Mouse (Mus musculus) bone marrow macrophage, adult 2 months (primary cell): ENCODE data around the gene Rbm14. TPM values are rescaled to one million over a fixed set of nuclear protein-coding genes. Genes with fewer than 3 reads are reported as not detected.

Source experiments
- H3K27ac ChIP-seq: 2 replicates; pipeline ENCODE4 v1.5.1; 2012; ENCODE audit warnings: low read depth, low read length; ENCODE audit not compliant: insufficient read depth
- H3K4me1 ChIP-seq: 2 replicates; pipeline ENCODE4 v1.6.1; 2012; ENCODE audit warnings: low read length; ENCODE audit not compliant: control insufficient read depth, insufficient read depth
- H3K4me3 ChIP-seq: 2 replicates; pipeline ENCODE4 v1.5.1; 2012; ENCODE audit warnings: mild to moderate bottlenecking, low read length, moderate library complexity; ENCODE audit not compliant: insufficient read depth
- CTCF ChIP-seq: IDR thresholded peaks from 2 replicates; pipeline ENCODE4 v1.5.1; 2012; ENCODE audit warnings: low read depth, mild to moderate bottlenecking, low read length, moderate library complexity
- POLR2A ChIP-seq: IDR thresholded peaks from 2 replicates; pipeline ENCODE4 v1.6.1; 2012; ENCODE audit warnings: mild to moderate bottlenecking, low read depth, low read length, borderline replicate concordance
- polyA plus RNA-seq: library from polyadenylated mRNA; stranded (reverse); fragments of >200 nt; gene quantifications from 2 replicates; pipeline ENCODE4 v1.2.4, GENCODE M21; 2012; ENCODE audit not compliant: missing spikeins, insufficient read depth, insufficient read length

Rbm14 gene
- polyA plus RNA-seq, result 21.0 and 22.9 TPM in 2 replicates

GRCm38 (mm10) chr19:4811063-4811908 lies at the start of gene Rbm14, which contains the start of gene Gm21992:
Rbm14 (minus strand) TSS chr19:4811634.
Gm21992 (minus strand) TSS chr19:4811612.
- Histone ChIP-seq H3K4me3 (peak within 1 kb of the TSS; percentile 90), H3K27ac (peak within 1 kb of the TSS; percentile 80), H3K4me1 (peaks cover 10% of the 10 kb centered on the region)
- TF ChIP-seq CTCF (no peak), POLR2A (peak; percentile 81)

GRCm38 (mm10) chr19:4859081-4859480 lies 47.6 kb upstream of the Rbm14 start:
- H3K4me3 ChIP-seq, result no peak overlapping the region
- peaks cover 16% of the 10 kb centered on the region for H3K4me1 ChIP-seq
- no peak overlapping the region for H3K27ac ChIP-seq
- TF ChIP-seq CTCF, result no peak
- no peak for TF ChIP-seq POLR2A

DNA sequence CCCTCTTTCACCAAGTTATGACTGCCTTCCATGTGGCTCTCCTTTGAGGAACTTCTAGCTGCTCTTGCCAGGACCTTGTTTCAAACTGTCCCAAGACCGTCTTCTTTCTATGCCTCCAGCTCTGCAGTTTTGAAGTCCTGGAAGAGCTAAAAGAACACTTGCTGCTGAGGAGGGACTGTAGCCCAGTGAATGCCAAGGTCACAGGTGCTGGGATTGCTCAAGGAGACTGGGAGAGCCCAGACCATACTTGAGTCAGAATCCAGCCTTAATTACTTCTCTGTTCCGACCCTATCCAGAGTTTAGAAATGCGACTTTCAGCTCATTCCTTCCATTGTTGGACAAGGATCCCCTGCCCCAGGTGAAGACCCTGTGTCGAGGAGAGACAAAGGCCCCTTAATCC lies 44.5 kb upstream of the Rbm14 start:
- Histone ChIP-seq H3K4me1 (peaks cover 16% of the 10 kb centered on the region), H3K27ac (peak overlapping the region; percentile 62), H3K4me3 (peak overlapping the region; percentile 88)
- TF ChIP-seq POLR2A, result no peak
- no peak for TF ChIP-seq CTCF

DNA sequence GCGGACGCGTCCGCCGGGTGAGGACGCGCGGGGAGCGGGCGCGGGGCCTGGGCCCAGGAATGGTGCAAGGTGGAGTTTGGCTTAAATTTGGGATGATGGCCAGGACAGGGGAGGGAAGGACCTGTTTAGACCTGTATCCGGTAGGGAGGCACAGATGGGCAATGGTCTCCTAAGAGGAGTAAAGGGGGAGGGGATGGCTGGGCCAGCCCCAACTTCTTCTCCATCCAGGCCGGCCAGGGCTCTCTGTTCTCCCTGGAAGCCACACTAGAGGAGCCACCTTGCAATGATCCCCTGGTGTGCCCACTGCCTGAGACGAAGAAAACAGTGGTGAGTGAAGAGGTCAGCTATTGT lies 44.0 kb upstream of the Rbm14 start:
- Histone ChIP-seq H3K4me3 (peak overlapping the region; percentile 88), H3K27ac (peak overlapping the region; percentile 62), H3K4me1 (peaks cover 16% of the 10 kb centered on the region)
- TF ChIP-seq POLR2A (no peak), CTCF (no peak)

- Histone ChIP-seq H3K4me3 (peak within 1 kb of the TSS; percentile 88), H3K4me1 (peaks cover 16% of the 10 kb centered on the region), H3K27ac (peak within 1 kb of the TSS; percentile 62)
- TF ChIP-seq POLR2A (no peak), CTCF (no peak)
Measured at GRCm38 (mm10) chr19:4854552-4855469, 43.4 kb upstream of the Rbm14 start, which contains the start of gene Ctsf. Ctsf (plus strand) TSS chr19:4855130.

DNA sequence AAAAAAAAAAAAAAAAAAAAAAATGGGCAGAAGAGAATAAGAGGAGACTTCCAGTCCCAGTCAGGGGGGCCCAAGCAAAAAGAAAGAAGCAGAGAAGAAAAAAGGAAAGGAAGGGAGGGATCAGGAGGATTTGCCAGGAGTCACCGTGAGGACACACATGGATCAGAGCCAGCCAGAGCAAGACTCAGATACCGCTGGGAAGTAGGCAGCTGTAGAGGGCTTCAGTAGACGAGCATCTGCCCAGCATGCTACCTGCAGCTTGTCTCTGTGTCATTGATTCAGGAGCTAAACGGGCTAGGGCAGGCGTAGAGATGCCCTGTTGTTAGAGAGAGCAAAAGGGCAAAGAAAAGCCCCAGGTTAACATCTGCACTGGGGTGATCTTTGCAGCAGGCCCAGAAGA lies 38.8 kb upstream of the Rbm14 start:
- H3K27ac ChIP-seq, result no peak overlapping the region
- H3K4me1 ChIP-seq, result peaks cover 4% of the 10 kb centered on the region; the same call in 1 of the 2 replicates
- TF ChIP-seq CTCF, result no peak
- no peak overlapping the region for H3K4me3 ChIP-seq

DNA sequence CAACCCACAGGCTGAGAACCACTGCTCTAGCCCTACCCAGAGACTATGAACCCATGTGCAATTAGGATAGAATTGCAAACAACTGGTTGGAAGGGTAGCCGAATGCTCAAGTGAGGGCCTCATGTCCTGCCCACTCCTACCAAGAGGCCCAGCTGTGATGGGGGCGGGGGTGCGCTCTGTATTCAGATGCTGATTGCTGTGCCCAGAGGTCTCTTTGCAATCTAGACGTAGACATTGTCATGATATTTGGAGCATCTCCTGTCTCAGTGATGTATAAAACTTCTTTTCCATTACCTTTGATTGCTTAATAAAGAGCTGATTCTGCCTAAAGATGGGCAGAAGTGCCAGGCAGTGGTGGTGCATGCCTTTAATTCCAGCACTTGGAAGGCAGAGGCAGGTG lies 38.4 kb upstream of the Rbm14 start:
- no peak overlapping the region for H3K4me3 ChIP-seq
- TF ChIP-seq POLR2A (no peak), CTCF (no peak)
- H3K4me1 ChIP-seq, result peaks cover 4% of the 10 kb centered on the region; the same call in 1 of the 2 replicates
- H3K27ac ChIP-seq, result no peak overlapping the region

DNA sequence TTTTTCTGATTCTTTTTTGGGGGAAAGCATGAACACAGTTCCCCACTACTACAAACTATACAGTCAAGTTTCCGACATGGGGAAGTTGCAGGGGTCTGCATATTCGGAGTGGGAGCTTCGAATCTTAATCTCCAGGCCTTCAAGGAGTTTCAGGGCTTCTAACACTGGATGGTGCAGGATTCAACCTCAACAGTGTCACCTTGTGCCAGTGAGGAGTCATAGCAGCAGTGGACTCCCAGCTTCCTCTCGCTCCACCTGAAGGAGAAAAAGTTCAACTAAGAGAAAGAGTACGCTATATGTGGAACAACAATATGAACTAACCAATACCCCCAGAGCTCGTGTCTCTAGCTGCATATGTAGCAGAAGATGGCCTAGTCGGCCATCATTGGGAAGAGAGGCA lies 36.1 kb upstream of the Rbm14 start:
- Histone ChIP-seq H3K4me3 (no peak overlapping the region), H3K27ac (no peak overlapping the region), H3K4me1 (no peaks in the 10 kb centered on the region)
- TF ChIP-seq CTCF, result no peak

DNA sequence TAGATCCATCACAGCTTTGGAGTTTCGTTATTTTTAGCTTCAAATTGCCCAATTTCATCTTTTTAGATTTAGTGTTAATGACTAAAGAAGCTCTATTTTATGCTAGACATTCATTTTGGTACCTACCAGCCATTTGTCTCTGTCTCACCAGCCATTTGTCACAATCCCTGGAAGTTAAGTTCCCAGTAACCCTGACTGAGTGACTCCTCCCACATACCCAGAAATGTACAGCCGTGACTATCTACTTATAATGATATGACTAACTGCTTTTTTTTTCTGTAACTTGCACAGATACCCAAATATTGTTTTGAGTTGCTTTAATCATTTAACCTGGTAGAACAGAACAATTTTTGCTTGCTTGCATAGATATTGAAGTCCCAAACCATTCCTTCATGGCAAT lies 34.4 kb upstream of the Rbm14 start:
- no peak for TF ChIP-seq POLR2A
- TF ChIP-seq CTCF, result no peak
- no peak overlapping the region for H3K27ac ChIP-seq
- H3K4me1 ChIP-seq, result no peaks in the 10 kb centered on the region
- H3K4me3 ChIP-seq, result no peak overlapping the region

DNA sequence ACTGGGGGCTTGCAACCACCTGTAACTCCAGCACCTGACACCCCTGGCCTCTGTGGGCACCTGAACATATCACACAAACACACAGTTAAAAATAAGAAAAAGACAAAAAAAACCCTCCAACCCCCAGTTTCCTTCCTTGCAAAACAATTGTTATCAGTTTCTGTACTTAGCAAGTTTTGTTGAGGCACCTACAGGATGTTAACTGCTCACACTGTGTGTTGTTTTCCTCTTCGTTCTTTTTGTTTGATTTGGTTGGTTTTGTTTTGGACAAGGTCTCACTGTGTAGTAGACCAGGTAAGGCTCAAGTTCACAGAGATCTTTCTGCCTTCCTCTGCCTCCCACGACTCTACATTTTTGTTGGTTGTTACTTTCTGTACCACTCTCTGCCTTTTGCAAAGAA lies 31.2 kb upstream of the Rbm14 start:
- TF ChIP-seq CTCF, result no peak
- no peak overlapping the region for H3K4me3 ChIP-seq
- H3K27ac ChIP-seq, result no peak overlapping the region
- H3K4me1 ChIP-seq, result peaks cover 10% of the 10 kb centered on the region
